Mouse (Mus musculus) gastrocnemius, adult 2 months (tissue): Measurements from ENCODE around the gene Stim2. TPM values are rescaled to one million over a fixed set of nuclear protein-coding genes. Genes with fewer than 3 reads are reported as not detected.

Source experiments
- DNase-seq: peaks from one replicate; pipeline ENCODE4 v3.0.0; 2022
- H3K27ac ChIP-seq: fragments of 200-600 bp; 2 replicates; pipeline ENCODE4 v1.8.1; 2022; ENCODE audit warnings: mild to moderate bottlenecking
- H3K4me3 ChIP-seq: fragments of 200-600 bp; 2 replicates; pipeline ENCODE4 v1.8.1; 2022; ENCODE audit warnings: mild to moderate bottlenecking, moderate library complexity
- CTCF ChIP-seq: fragments of 200-600 bp; IDR thresholded peaks from 2 replicates; pipeline ENCODE4 v1.8.1; 2022; ENCODE audit warnings: antibody characterized with exemption, mild to moderate bottlenecking, moderate library complexity
- intact Hi-C: fragments of 180-260 bp; cut with DNase I; formaldehyde crosslinking; loops from one replicate; pipeline ENCODE4 v1.15.1; 2025
- total RNA-seq, 2 experiments: library from RNA; stranded (reverse); gene quantifications; 2 replicates each; pipeline ENCODE4 v1.2.3; 2021

Gene Stim2
- total RNA-seq, 2 experiments from 2014 or later: 34.1 to 58.6 TPM

DNA sequence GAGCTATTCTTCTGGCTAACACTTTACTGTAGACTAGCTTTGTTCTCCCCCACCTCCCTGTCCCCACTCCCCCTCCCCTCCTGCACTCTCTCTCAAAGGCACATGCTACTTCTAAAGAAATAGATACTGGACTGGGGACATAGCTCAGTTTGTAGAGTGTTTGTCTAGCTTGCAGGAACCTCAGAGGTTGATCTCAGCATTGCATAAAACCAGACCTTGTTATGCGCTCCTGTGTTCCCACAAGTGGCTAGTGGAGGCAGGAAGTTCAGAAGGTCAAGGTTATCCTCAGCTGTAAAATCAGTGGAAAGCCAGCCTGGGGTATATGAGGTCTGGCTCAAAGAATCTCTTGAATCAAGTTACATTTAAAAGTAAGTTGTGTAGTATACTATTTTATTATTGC, 36.4 kb downstream of the Stim2 start:
- intact Hi-C loops: loop anchor here (5.0 kb wide), 1 partner anchor 63 kb away; no protein-coding TSS in a partner anchor
- H3K27ac ChIP-seq: 0 out of 2 replicates have a peak overlapping the region, but pooled peaks have one; percentile 56
- TF ChIP-seq CTCF: no peak
- DNase-seq: no peak
- H3K4me3 ChIP-seq: no peak overlapping the region

- DNase-seq: no peak
- no peak for TF ChIP-seq CTCF
- H3K4me3 ChIP-seq: no peak overlapping the region
- intact Hi-C loops: loop anchor here (5.0 kb wide), 1 partner anchor 59 kb away; no protein-coding TSS in a partner anchor
- no peak overlapping the region for H3K27ac ChIP-seq
Measured at GRCm38 (mm10) chr5:54038615-54039014, 40.3 kb downstream of the Stim2 start.

DNA sequence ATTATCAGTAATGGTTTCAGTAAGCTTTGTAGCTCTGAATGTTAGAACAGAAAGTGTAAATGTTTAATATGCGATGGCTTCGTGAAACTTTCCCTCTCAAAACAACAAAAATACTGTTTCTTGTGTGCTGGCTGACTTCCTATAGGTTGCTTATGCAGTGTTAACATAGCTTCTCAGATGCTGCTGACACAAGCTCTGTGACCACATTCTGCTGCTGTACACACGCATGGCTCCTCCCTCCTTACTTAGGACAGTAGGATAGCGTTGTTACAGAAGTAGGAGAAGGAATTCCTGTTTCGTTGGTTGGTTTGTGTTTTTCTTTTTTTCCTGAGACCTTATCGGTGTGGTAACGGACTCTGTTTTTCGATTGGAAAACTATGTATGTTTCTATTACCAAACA, 42.2 kb downstream of the Stim2 start:
- intact Hi-C loops: no loop called here
- TF ChIP-seq CTCF: no peak
- DNase-seq: no peak
- Histone ChIP-seq H3K27ac (peak overlapping the region; percentile 20; the same call in 1 of the 2 replicates), H3K4me3 (no peak overlapping the region)

DNA sequence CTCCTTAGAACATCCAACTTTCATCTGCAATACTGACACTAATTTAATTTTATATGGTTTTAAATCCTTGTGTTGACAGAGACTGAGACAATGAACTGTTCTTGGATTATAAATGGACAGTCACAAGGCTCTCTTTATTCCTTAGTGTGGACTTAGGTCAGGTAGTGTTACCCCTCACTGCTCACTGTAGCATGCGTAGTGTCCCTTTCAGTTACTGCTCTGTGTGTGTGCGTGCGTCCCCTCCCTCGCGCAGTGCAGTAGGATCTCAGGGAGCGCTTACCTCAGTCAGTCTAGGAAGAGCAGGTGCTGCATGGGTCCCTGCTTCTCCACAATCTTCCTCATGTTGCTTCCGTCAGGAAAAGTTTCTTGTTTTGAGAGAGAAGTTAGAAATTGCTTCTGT, 43.7 kb downstream of the Stim2 start:
- DNase-seq: no peak
- Histone ChIP-seq H3K4me3 (no peak overlapping the region), H3K27ac (no peak overlapping the region)
- TF ChIP-seq CTCF: no peak
- intact Hi-C loops: no loop called here

DNA sequence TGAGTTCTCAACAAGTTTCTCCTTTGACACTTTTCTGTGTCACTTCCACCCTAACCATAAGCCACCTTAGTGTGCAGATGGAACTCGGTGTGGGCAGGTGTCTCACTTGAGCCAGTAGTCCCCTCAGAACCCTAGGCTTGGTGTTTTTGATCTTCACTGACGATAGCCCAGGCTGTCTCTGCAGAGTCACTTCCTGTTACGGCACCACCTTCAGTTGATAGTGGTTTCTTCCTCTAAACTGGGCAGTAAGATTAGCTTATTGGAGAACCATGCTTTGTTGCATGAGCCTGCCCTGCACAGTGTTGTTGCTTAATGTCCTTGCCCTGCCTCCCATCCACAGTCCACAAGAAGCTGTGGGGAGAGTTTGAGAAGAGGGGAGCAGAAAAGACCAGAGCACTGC, 47.2 kb downstream of the Stim2 start:
- Histone ChIP-seq H3K27ac (peak overlapping the region; percentile 36; the same call in 1 of the 2 replicates), H3K4me3 (no peak overlapping the region)
- no peak for DNase-seq
- TF ChIP-seq CTCF: no peak
- intact Hi-C loops: no loop called here

GRCm38 (mm10) chr5:54046432-54046831, 48.1 kb downstream of the Stim2 start:
- intact Hi-C loops: no loop called here
- no peak for TF ChIP-seq CTCF
- peak overlapping the region; percentile 36; the same call in 1 of the 2 replicates for H3K27ac ChIP-seq
- H3K4me3 ChIP-seq: no peak overlapping the region
- no peak for DNase-seq

- intact Hi-C loops: no loop called here
Measured at GRCm38 (mm10) chr5:54049145-54049733, 50.9 kb downstream of the Stim2 start.

DNA sequence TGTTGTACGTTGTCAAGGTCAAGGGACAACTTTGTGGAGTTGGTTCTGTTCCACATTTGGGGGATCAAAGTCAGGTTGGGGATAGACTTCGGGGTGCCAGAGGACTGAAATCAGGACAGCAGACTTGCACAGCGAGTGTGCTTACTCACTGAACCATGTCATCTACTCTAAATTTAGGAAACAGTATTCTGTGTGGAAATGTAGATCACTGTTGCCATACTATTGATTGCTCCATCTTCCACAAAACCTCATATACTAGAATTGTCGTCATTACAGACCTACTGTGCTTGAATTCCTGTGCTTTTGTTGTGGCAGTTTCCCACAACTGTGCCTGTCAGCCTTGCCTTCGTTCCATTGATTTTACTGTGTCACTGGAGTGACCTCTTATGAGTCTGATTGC, 51.6 kb downstream of the Stim2 start:
- no peak for TF ChIP-seq CTCF
- intact Hi-C loops: no loop called here
- H3K4me3 ChIP-seq: no peak overlapping the region

More at GRCm38 (mm10) chr5:54049145-54049733, 50.9 kb downstream of the Stim2 start:
- peak overlapping the region; percentile 62 for H3K27ac ChIP-seq
- H3K4me3 ChIP-seq: no peak overlapping the region
- DNase-seq: no peak
- no peak for TF ChIP-seq CTCF

DNA sequence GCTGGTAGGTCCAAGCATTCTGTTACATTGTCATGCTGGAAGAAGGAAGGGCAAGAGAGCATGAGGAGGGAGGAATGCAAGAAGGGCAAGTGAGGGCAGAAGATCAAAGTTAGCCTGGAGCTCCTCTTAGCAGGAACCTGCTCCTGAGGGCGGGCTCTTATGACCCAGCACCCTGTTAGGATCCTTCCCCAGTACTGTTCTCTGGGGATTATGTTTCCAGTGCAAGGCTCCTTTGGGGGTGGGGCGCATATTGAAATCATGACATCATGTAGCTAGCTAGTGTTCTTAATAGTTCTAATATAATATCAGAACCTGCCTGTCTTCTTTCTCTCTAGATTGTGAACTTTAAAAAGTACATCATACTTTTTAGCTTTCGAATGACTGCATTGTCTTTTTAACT, 52.8 kb downstream of the Stim2 start:
- intact Hi-C loops: no loop called here
- peak; percentile 40 for DNase-seq

More for the DNA sequence above, 51.6 kb downstream of the Stim2 start:
- peak overlapping the region; percentile 62 for H3K27ac ChIP-seq
- no peak for DNase-seq

GRCm38 (mm10) chr5:54052205-54052604, 53.9 kb downstream of the Stim2 start:
- no peak for TF ChIP-seq CTCF
- intact Hi-C loops: no loop called here
- DNase-seq: no peak
- Histone ChIP-seq H3K4me3 (no peak overlapping the region), H3K27ac (no peak overlapping the region)

More for the DNA sequence above, 52.8 kb downstream of the Stim2 start:
- no peak for TF ChIP-seq CTCF
- H3K27ac ChIP-seq: peak overlapping the region; percentile 48
- no peak overlapping the region for H3K4me3 ChIP-seq

GRCm38 (mm10) chr5:54053673-54054366, 55.5 kb downstream of the Stim2 start:
- DNase-seq: no peak
- TF ChIP-seq CTCF: no peak
- peak overlapping the region; percentile 8; the same call in 1 of the 2 replicates for H3K27ac ChIP-seq
- intact Hi-C loops: no loop called here
- H3K4me3 ChIP-seq: no peak overlapping the region

- DNase-seq: no peak
- no peak for TF ChIP-seq CTCF
- intact Hi-C loops: no loop called here
- H3K4me3 ChIP-seq: no peak overlapping the region
- H3K27ac ChIP-seq: no peak overlapping the region
Measured at GRCm38 (mm10) chr5:54056266-54056665, 58.0 kb downstream of the Stim2 start.

DNA sequence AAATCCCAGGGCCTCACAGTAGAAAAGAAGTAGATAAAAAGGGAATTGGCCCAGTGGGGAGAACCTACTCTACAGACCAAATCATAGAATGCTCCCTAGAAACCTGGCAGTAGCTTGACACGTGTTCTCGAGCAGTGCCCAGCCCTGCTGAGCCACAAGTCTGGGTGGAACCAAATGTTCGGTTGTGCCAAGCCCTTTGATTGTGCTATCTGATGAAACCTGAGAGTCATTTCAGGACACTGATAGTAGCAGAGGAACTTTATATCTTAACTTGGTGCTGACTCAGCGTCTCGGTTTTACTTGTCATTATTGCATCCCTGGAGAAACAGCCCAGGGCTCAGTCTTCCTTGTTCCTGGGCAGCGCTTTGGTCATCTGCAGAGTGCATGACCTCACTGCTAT, 61.7 kb downstream of the Stim2 start:
- H3K4me3 ChIP-seq: no peak overlapping the region
- intact Hi-C loops: no loop called here
- H3K27ac ChIP-seq: no peak overlapping the region
- DNase-seq: no peak
- no peak for TF ChIP-seq CTCF
